In genomic region chr19:57577256-57577655, GRCm38 (mm10) we compare ENCODE assay signal across 24 mouse cellular contexts. TPM values are rescaled to one million over a fixed set of nuclear protein-coding genes. Genes with fewer than 3 reads are reported as not detected.
DNase-seq lines count a peak whose midpoint lies in the region; ATAC-seq and TF ChIP-seq lines count a peak whose summit lies in the region.
"Had no signal": no experiment of that assay in that cellular context is flagged by ENCODE, and none has a peak within 500 bp of the region (broad histone marks: within the 10 kb centered on the region; RNA-seq: fewer than 3 reads in every experiment).

No protein-coding gene starts in this region.

- no peak for DNase-seq in forebrain, embryonic 11.5 days (ENCODE audit: low spot score)
- peak in 1 of 2 experiments; percentile 27 for DNase-seq in layer of hippocampus, adult 2 months (ENCODE audit: low spot score in 2 of 2)
- no peak for DNase-seq in layer of hippocampus, postnatal 36 days
- DNase-seq: adrenal gland, adult 2 months; cerebellum, adult 11-12 months; cerebellum, postnatal 10 days; kidney, postnatal 4 days; liver, postnatal 0 days; thymus, adult 18-20 months; thymus, postnatal 4 days had no signal

- H3K4me3 ChIP-seq in forebrain, embryonic 13.5 days, result no peak overlapping the region
- no peak overlapping the region for H3K4me3 ChIP-seq in forebrain, embryonic 11.5 days (ENCODE audit: low read depth, low read length)
- H3K4me3 ChIP-seq in layer of hippocampus, adult 2 months, result 0 out of 2 replicates have a peak overlapping the region, but pooled peaks have one; percentile 6
- no peak overlapping the region for H3K4me3 ChIP-seq in neural tube, embryonic 13.5 days
- no peak overlapping the region for H3K4me3 ChIP-seq in neural tube, embryonic 15.5 days (replicated peaks)
- H3K4me3 ChIP-seq: hindbrain, embryonic 10.5 days; kidney, embryonic 15.5 days; limb, embryonic 12.5 days; myocyte had no signal

- no peaks in the 10 kb centered on the region for H3K27me3 ChIP-seq in forebrain, embryonic 13.5 days
- no peaks in the 10 kb centered on the region for H3K27me3 ChIP-seq in forebrain, embryonic 11.5 days (ENCODE audit: control insufficient read depth, insufficient read depth, low read length)
- H3K27me3 ChIP-seq in neural tube, embryonic 13.5 days, result no peaks in the 10 kb centered on the region
- no peaks in the 10 kb centered on the region for H3K27me3 ChIP-seq in neural tube, embryonic 15.5 days (replicated peaks)
- H3K27me3 ChIP-seq: kidney, embryonic 15.5 days; limb, embryonic 12.5 days had no signal

- no peaks in the 10 kb centered on the region for H3K36me3 ChIP-seq in forebrain, embryonic 13.5 days (ENCODE audit: poor library complexity, severe bottlenecking)
- H3K36me3 ChIP-seq in forebrain, embryonic 11.5 days (ENCODE audit: control insufficient read depth, insufficient read depth, low read length), result no peaks in the 10 kb centered on the region
- H3K36me3 ChIP-seq in neural tube, embryonic 13.5 days, result no peaks in the 10 kb centered on the region
- H3K36me3 ChIP-seq in neural tube, embryonic 15.5 days, result no peaks in the 10 kb centered on the region
- H3K36me3 ChIP-seq: hindbrain, embryonic 10.5 days; kidney, embryonic 15.5 days; limb, embryonic 12.5 days had no signal

- peak overlapping the region; percentile 4; the same call in 1 of the 2 replicates for H3K4me2 ChIP-seq in forebrain, embryonic 13.5 days
- no peak overlapping the region for H3K4me2 ChIP-seq in forebrain, embryonic 11.5 days (ENCODE audit: low read depth, low read length, severe bottlenecking)
- no peak overlapping the region for H3K4me2 ChIP-seq in neural tube, embryonic 13.5 days
- H3K4me2 ChIP-seq in neural tube, embryonic 15.5 days, result no peak overlapping the region
- H3K4me2 ChIP-seq: heart, embryonic 11.5 days; kidney, embryonic 15.5 days; limb, embryonic 12.5 days; liver, embryonic 11.5 days had no signal

- peaks cover 32% of the 10 kb centered on the region for H3K4me1 ChIP-seq in forebrain, embryonic 13.5 days
- H3K4me1 ChIP-seq in forebrain, embryonic 11.5 days (replicated peaks; ENCODE audit: control insufficient read depth, insufficient read depth, low read length), result no peaks in the 10 kb centered on the region
- peaks cover 11% of the 10 kb centered on the region for H3K4me1 ChIP-seq in neural tube, embryonic 13.5 days (replicated peaks)
- H3K4me1 ChIP-seq in neural tube, embryonic 15.5 days, result peaks cover 10% of the 10 kb centered on the region; the same call in 1 of the 2 replicates
- H3K4me1 ChIP-seq: limb, embryonic 12.5 days had no signal

- no peak overlapping the region for H3K9ac ChIP-seq in forebrain, embryonic 13.5 days
- H3K9ac ChIP-seq in forebrain, embryonic 11.5 days (ENCODE audit: low read length), result no peak overlapping the region
- H3K9ac ChIP-seq in neural tube, embryonic 13.5 days, result no peak overlapping the region
- no peak overlapping the region for H3K9ac ChIP-seq in neural tube, embryonic 15.5 days (replicated peaks)
- H3K9ac ChIP-seq: kidney, embryonic 15.5 days; limb, embryonic 12.5 days; liver, postnatal 0 days had no signal

- WGBS in forebrain, embryonic 13.5 days, result 70% methylated on average over 6 of the region's 6 CpGs
- WGBS in forebrain, embryonic 11.5 days, result 90% methylated on average over 6 of the region's 6 CpGs
- WGBS in neural tube, embryonic 13.5 days, result 81% methylated on average over 6 of the region's 6 CpGs
- 65% methylated on average over 6 of the region's 6 CpGs for WGBS in neural tube, embryonic 15.5 days

- no peak for TF ChIP-seq CTCF in layer of hippocampus, adult 2 months (conservative IDR thresholded peaks at IDR 0.05)

- H3K9me3 ChIP-seq in forebrain, embryonic 13.5 days (replicated peaks), result no peaks in the 10 kb centered on the region
- no peaks in the 10 kb centered on the region for H3K9me3 ChIP-seq in forebrain, embryonic 11.5 days (ENCODE audit: control insufficient read depth, low read length)
- H3K9me3 ChIP-seq in neural tube, embryonic 13.5 days, result no peaks in the 10 kb centered on the region
- no peaks in the 10 kb centered on the region for H3K9me3 ChIP-seq in neural tube, embryonic 15.5 days (replicated peaks)
- H3K9me3 ChIP-seq: hindbrain, embryonic 10.5 days; kidney, embryonic 15.5 days had no signal

- peak overlapping the region; percentile 36; the same call in 1 of the 2 replicates for H3K27ac ChIP-seq in forebrain, embryonic 13.5 days
- H3K27ac ChIP-seq in forebrain, embryonic 11.5 days (ENCODE audit: low read depth, low read length), result no peak overlapping the region
- H3K27ac ChIP-seq in layer of hippocampus, adult 2 months, result peak overlapping the region; percentile 61
- H3K27ac ChIP-seq in neural tube, embryonic 13.5 days (replicated peaks), result peak overlapping the region; percentile 43
- no peak overlapping the region for H3K27ac ChIP-seq in neural tube, embryonic 15.5 days (replicated peaks)
- H3K27ac ChIP-seq: hindbrain, embryonic 10.5 days; kidney, embryonic 15.5 days; limb, embryonic 12.5 days; macrophage had no signal

- no peak for ATAC-seq in forebrain, embryonic 13.5 days
- no peak for ATAC-seq in forebrain, embryonic 11.5 days (replicated peaks; ENCODE audit: low FRiP score)
- ATAC-seq in neural tube, embryonic 13.5 days (ENCODE audit: low read depth), result no peak
- ATAC-seq in neural tube, embryonic 15.5 days (ENCODE audit: low FRiP score), result no peak
- ATAC-seq in erythroblast, adult 5-6 weeks (replicated peaks; ENCODE audit: low FRiP score, poor library complexity, severe bottlenecking), result no peak
- ATAC-seq: CD4-positive, CD25-positive, alpha-beta regulatory T cell, adult 4 months; intestine, postnatal 0 days; liver, postnatal 0 days; lung, postnatal 0 days had no signal

RNA-seq across cellular contexts. Expression of gene Atrnl1, which starts 33.6 kb away (rescaled TPM):
- polyA plus RNA-seq in forebrain, embryonic 13.5 days (2015; fragmentation: Nextera tagmentation; extraction: Ambion mirVana), result 5.1 and 6.7 TPM in 2 replicates
- 5.0 and 5.3 TPM in 2 replicates for polyA plus RNA-seq in forebrain, embryonic 11.5 days (2014; fragmentation: Nextera tagmentation; extraction: Ambion mirVana)
- total RNA-seq in layer of hippocampus, adult 2 months (2021), result 10 to 100 TPM; 67.2 to 69.7 TPM
- 10 to 100 TPM; 67.3 to 71.1 TPM for total RNA-seq in layer of hippocampus, postnatal 36 days (2021)
- polyA plus RNA-seq in neural tube, embryonic 13.5 days (2015; fragmentation: Nextera tagmentation; extraction: Ambion mirVana), result 8.1 and 8.7 TPM in 2 replicates
- 7.0 and 7.3 TPM in 2 replicates for polyA plus RNA-seq in neural tube, embryonic 15.5 days (2015; fragmentation: Nextera tagmentation; extraction: Ambion mirVana)
- 2.9 and 3.5 TPM in 2 replicates for total RNA-seq in erythroblast, adult 5-6 weeks (2015; ENCODE audit: low replicate concordance)
- 3.1 and 4.2 TPM in 2 replicates for total RNA-seq in erythroblast, adult 5-6 weeks (2017; ENCODE audit: low replicate concordance)

Comparison
In these comparisons a context has a peak if more than half of its experiments do, and no peak if none do; other contexts are left out.
1. H3K27ac ChIP-seq: peak in forebrain, embryonic 13.5 days (single experiment), layer of hippocampus, adult 2 months (single experiment) and neural tube, embryonic 13.5 days (single experiment); none in forebrain, embryonic 11.5 days (single experiment) and neural tube, embryonic 15.5 days (single experiment).